Mouse (Mus musculus) spleen, embryonic (tissue): ENCODE results near the gene Gsdma3.
"Not testable (repeated sequence)": the region's sequence is repeated elsewhere in the genome, so short reads cannot be mapped to it uniquely, and the experiment has no call there.

Source experiments
- CTCF ChIA-PET: fragments of 350-600 bp; sonication (Branson Sonifier 250); formaldehyde crosslinking; loops from one replicate; lab custom pipeline; 2022; lab: Charles Lee

Gene Gsdma3

DNA sequence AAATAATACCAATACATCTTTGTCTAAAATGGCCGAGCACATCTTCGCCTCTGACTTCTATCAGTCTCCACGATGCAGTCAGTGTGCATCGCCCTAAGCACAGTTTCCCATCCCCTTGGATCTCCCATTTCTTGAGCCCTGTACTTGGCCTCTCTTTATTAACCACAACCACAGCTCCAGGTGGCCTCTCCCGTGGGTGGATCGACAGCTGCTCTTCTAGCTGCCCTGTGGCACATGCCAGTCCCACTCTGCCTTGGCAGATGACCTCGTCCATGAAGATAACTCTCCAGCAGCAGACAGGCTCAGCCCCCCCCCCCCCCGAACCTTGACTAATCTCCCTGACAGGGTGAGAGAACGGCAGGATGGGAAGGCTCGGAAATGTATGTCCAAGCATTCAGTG, 30.7 kb upstream of the Gsdma3 start:
- CTCF ChIA-PET: interaction anchor here (0.7 kb wide), 1 partner anchor 38 kb away, joined by 18 read pairs; no protein-coding TSS in a partner anchor

DNA sequence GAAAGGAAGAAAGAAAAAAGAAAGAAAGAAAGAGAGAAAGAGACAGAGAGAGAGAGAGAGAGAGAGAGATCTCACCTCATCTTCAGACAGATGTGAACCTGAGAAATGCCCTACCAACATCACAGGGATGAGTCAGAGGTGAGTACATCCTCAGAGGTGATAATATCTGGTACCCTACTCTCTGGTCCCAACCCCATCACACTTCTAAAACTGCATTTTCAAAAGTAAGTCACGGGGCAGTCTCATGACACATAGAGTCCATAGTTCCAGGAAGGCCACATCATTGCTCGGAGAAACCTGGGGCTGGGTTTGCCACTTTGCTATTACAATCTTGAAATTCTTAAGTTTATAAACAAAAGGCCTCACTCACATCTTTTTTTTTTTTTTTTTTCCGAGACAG, 30.2 kb upstream of the Gsdma3 start:
- CTCF ChIA-PET: no interaction called here

DNA sequence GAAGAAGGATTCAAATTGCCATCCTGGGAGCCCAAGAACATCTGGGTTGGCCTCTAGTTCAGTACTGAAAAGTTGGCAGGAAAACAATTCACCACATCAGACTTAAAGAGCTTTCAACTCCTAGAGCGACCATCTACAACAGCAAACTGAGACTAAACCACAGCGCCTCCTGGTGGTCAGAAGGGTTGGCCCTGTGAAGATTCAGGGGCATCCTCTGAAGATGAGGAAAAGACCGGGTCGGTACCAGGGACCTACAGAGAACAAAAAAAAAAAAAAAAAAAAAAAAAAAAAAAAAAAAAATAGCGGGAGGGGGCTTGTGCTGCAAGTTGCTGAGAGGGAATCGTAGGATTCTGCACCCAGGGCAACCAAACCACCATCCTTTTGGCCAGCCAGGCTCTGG, 28.8 kb upstream of the Gsdma3 start:
- CTCF ChIA-PET: interaction anchor here (0.6 kb wide), 1 partner anchor 341 kb away, joined by 8 read pairs; no protein-coding TSS in a partner anchor

DNA sequence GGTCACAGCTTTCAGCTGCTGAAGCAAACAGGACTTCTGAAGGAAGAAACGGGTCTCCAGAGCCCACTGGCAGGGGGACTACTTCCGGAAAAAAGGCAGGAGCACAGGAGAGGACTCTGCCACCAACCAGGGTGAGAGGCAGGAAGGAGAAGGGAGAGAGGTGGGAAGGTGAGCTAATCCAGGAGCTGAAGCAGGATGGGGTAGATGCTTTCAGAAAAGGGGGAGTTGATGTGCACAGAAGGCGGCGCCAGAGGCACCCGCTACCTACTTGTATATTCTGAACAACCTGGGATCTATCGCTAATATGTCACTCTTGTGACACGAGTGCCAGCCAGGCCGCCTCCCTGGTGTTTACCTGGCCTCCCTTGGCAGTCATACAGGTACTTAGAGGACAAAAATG, 28.2 kb upstream of the Gsdma3 start, which contains the start of gene Lrrc3c:
Gene Lrrc3c (plus strand): TSS at position 301 of the 400 bp plus-strand sequence.
- CTCF ChIA-PET: no interaction called here

DNA sequence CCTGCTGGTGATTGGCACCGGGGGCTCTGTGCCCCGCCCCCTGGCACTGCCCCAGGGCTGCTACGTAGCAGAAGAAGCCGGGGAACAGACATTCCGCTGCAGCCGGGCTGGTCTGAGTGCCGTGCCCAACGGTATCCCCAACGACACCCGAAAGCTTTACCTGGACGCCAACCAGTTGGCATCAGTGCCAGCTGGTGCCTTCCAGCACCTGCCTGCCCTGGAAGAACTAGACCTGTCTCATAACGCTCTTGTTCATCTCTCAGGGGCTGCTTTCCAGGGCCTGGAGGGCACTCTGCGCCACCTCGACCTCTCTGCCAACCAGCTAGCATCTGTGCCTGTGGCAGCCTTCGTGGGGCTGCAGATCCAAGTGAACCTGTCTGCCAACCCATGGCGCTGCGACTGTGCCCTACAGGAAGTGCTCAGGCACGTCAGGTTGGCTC, 27.3 kb upstream of the Gsdma3 start:
- CTCF ChIA-PET: no interaction called here

DNA sequence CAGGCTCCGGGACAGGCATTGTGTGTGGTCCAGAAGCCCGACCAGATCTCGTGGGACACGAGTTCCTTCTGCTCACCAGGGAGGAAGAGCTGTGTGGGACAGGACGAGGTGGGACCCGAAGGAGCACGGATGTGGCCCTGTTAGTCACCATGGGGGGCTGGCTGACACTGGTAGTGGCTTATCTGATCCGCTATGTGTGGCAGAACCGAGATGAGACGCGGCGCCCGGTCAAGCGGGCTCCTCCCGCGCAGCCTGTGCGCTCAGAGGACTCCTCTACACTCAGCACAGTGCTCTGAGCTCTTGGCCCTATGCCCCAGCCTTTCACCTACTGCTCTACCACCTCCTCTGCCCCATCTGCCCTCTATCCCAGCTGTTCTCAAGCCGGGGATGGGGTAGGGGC, 26.9 kb upstream of the Gsdma3 start:
- CTCF ChIA-PET: interaction anchor here (0.6 kb wide), 1 partner anchor 254 kb away, joined by 4 read pairs; no protein-coding TSS in a partner anchor

DNA sequence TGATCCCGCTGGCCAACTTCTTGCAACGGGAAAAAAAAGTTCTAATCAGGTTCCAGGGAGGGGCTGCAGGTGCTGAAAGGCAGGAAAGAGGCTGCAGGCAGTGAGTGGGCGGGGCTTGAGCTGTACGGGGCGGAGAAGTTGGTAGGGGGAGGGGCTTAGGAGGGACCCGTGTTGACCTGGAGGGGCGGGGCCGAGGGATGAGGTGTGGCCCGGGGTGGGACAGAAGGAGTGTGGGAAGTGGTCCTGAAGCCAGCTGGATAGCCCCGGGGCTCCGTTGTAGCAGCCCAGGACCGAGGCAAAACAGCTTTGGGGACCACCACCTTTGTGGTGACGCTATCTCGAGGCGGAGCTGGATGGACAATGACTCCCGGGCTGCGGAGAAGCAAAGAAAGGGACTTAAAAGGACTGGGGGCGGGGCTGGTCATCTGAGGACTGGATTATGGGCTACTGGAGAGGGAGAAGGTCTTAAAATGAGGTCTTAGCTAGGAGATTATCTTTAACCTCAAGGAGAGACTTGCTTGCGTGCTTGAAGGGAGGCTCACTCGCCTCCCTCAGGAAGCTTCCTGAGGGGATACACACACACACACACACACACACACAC, 24.0 kb upstream of the Gsdma3 start:
- CTCF ChIA-PET: interaction anchor here (0.7 kb wide), 2 partner anchors 247 to 571 kb away, joined by 3 to 11 read pairs; no protein-coding TSS in a partner anchor

DNA sequence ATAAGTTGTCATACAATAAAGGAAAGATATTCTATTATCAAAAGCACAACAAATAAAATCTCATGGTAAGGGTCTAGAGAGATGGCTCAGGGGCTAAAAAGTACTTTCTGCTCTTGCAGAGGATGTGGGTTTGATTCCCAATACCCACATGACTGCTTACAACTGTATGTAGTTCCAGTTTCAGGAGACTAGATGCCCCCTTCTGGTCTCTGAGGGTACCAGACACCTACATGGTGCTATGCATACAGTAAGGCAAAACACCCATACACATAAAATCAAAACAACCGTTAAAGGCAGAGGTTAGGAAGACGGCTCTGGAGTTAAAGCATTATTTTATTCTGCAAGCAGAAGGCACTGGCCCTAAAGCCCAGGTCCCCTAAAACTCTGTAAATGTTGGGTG, 22.2 kb upstream of the Gsdma3 start:
- CTCF ChIA-PET: interaction anchor here (0.9 kb wide), 1 partner anchor 153 kb away, joined by 8 read pairs; no protein-coding TSS in a partner anchor

DNA sequence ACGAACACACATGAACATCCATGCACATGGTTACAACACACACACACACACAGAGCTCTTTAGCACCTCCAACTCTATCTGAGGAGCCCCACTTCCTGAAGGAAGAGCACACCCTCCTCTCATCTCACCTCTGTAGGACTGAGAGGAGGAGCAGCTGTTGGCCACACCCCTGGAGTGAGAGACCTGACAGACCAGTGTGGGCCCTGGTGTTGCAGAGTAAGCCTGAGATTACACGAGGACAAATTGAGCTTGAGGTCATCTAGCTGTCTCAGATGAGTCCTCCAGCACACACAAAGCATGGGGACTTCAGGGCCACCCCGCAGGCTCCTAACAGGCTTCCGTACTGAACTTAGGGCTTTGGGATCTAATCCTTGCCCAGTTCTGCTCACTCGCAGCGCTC, 21.2 kb upstream of the Gsdma3 start:
- CTCF ChIA-PET: not testable (repeated sequence)

DNA sequence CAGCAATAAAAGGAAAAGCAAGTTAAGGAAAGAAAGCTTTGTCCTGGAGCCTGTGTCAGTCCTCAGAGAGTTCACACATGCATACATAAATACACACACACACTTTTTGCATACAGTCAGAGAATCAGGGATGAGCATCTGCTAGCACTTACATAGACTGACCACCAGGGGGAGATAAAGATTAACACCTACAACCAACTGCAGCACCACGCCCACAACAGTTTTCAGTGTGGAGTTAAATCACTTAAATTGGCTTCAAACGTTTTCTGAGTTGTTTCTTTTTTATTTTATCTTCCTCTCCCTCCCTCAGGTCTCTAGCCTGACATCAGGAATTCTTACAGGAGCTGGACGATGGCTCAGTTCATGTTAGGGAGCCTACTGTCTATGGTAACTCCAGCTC, 19.4 kb upstream of the Gsdma3 start:
- CTCF ChIA-PET: interaction anchor here (0.5 kb wide), 1 partner anchor 96 kb away, joined by 3 read pairs; no protein-coding TSS in a partner anchor

DNA sequence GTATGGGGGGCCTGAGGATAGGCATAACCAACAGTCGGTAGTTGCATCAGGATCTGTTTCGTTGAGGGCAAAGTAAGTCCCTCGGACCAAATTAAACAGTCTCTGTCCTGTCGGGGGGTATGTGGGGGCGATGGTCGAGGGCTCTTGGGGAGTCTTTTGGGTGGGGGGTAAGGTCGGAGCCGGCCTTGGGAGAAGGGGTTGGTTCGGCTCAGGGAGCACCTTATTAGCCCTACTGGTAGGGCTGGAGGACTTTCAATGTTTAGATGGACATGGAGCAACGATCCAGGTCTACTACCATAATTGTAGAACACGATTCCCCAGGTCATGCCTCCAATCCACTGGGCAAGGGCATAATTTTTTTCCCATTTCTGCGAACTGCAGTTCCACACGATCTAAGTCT, 5.4 kb upstream of the Gsdma3 start:
- CTCF ChIA-PET: no interaction called here

DNA sequence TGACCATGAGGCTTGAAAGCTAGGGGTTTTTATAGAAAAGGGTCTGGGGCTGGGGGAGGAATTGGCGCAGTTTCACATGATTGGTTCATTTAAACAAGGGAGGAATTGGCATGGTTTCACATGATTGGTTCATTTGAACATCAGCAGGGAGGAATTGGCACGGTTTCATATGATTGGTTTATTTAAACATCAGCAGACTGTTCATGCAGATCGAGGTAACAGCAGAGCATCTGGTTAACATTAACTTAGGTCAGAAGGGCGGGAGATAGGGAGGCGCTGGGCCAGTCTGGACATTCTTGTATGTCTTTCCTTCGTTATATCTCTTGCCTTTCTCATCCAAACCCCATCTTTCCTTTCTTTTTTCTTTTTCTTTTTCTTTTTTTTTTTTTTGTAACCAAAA, 2.2 kb upstream of the Gsdma3 start:
- CTCF ChIA-PET: not testable (repeated sequence)

DNA sequence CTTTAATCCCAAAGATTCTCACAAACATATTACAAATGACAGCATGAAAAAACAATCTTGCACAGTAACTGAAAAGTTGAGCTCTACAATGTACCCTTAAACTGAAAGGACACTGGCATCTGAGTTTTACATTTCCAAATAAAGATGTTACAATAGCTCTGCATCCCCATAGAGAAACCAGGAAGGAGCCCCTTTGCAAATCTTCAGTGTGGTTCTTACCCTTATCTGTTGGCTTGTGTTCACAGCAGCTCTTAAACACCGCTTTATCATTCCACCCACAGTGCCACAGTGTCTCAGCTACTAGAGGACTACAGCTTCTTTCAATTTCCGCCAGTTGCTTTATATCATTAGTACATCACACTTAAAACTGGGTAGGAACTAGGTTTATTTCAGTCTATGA, 1.8 kb upstream of the Gsdma3 start:
- CTCF ChIA-PET: not testable (repeated sequence)

DNA sequence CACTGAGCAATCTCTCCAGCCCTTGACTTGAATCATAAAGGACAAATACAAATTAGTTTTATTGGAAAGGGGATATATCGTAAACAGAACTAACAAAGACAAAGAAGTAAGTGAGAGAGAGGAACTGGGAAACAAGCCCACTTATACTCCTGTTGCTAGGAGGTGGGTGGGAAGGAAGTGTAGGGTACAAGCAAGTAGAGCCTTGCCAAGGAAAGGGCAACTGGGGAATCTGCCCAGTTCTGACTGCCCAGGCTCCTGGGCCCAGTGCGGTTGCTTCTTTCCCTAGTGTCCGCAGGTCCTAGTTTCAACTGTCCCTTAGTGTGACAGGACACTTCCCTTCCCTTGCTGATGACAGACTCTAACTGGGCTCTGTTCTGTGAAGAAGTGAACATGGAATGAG, 2.5 kb downstream of the Gsdma3 start:
- CTCF ChIA-PET: no interaction called here

DNA sequence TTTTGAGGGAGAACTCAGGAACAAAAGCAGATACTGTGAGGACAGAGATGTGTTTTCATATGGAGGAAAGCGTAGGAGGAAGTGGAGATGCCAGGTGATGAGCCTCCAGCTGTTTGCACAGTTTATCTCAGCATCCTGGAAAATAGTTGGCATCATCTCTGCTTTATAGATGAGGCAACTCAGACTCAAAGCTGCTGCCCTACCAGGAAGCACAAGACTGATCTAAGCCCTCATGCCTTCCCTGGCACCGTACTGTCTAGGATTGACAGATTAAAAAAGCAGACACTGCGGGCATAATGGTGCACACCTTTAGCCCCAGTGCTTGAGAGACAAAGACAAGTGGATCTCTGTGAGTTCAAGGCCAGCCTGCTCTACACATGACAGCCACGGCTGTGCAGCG, 4.5 kb downstream of the Gsdma3 start:
- CTCF ChIA-PET: no interaction called here

DNA sequence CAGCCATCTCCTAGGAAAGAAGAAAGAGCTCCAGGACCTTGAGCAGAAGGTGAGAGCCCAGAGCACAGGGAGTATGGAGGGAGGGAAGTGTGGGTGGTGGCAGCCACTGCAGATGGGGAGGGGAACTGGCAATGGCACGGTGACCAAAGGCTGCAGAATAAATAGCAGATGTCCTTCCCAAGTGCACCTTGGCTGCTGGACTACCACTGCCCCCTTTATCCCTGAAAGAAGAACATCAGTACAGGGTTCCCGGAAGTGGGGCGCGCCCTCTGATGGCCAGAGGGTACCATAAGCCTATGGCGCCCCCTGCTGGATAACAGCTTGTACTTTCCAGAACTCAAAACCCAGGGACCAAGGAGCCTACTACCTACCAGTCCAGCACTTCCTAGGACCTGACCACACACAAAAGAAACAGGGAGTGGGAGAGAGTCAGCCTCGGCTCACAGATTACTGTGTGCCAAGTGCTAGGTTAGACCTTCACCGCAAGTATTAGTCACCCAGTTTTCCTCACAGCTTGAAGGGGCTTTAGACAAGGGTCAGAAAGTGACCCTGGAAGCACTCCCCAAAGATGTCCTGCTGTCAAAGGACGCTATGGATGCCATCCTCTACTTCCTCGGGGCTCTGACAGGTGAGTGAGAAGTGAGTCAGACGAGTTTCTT, 9.3 kb downstream of the Gsdma3 start:
- CTCF ChIA-PET: interaction anchor here (0.6 kb wide), 1 partner anchor 54 kb away, joined by 3 read pairs; no protein-coding TSS in a partner anchor

DNA sequence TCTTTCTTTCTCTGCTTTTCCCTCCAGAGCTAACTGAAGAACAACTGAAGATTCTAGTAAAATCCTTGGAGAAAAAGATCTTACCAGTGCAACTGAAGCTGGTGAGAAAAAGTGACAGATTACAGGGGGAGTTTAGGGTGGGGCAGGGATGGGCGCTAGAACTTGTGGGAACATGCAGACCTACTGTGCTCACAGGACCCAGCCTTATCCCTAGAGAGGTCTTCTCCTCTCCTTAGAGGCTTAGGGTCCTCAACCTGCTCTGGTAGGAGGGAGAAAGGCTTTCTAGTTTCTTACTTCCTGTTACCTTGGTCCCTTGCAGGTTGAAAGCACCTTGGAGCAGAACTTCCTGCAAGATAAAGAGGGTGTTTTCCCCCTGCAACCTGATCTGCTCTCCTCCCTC, 11.3 kb downstream of the Gsdma3 start:
- CTCF ChIA-PET: no interaction called here

DNA sequence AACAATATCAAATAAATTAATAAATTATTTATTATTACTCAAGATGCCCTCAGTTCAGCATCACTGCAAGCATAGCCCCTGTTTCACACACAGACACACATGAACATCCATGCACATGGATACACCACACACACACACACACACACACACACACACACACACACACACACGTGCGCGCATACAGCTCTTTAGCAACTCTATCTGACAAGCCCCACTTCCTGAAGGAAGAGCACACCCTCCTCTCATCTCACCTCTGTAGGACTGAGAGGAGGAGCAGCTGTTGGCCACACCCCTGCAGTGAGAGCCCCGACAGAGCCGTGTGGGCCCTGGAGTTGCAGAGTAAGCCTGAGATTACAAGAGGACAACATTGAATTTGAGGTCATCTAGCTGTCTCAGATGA, 13.9 kb downstream of the Gsdma3 start:
- CTCF ChIA-PET: no interaction called here

DNA sequence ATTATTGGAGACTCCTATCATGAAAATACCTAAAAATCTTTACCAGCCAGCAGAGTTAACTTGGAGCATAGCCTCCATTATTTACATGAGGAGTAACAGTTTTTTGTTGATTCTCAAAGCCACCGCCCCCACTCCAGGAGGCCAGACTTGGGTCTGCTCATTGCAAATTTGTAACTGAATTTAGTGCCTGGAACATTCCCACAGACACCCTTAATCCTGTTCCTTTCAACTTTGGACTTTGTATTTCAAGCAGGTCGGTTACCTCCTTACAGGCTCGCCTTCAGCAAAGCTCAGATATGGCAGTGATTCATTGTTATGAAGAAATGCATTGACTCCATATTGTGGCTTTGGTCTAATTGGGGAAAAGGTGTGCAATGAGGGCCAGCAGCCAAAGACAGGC, 18.6 kb downstream of the Gsdma3 start:
- CTCF ChIA-PET: no interaction called here

DNA sequence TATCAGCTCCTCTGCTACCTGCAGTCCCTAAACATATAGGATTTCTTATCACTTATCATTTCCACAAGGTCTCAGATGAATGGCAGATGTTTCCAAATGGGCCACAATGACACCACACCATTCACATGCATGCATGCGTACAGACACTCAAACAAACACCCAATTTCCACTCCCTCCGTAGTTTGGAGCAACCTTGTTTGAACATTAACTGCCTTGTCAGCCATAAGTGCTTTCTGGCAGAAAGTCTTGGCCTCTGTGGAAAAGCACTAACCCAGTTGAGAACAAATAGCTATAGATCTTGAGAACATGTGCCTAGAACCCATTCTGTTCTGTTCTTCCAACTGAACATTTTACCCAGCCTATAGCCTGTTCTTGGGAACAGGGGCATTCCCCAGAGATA, 19.8 kb downstream of the Gsdma3 start:
- CTCF ChIA-PET: no interaction called here

DNA sequence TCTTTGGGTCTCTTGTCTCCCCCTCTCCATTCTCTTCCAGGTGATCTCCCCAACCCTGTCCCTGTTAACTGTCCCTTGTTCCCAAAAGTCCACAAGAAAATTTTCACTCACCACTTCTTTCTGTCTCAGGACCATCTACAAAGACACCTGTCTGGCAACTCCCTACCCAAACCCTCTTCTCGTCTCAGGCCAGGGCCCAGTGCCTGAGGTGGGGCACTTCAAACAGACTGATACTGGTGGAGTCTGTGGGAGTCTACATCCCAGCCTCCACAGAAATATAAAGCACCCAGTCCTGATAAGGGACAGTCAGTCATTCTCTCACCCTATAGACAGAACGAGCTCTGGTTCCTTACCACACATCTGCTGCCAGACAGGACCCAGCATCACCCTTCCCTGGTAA, 20.3 kb downstream of the Gsdma3 start, which contains the start of gene Gsdma2:
Gene Gsdma2 (plus strand): TSS at position 301 of the 400 bp plus-strand sequence.
- CTCF ChIA-PET: no interaction called here

DNA sequence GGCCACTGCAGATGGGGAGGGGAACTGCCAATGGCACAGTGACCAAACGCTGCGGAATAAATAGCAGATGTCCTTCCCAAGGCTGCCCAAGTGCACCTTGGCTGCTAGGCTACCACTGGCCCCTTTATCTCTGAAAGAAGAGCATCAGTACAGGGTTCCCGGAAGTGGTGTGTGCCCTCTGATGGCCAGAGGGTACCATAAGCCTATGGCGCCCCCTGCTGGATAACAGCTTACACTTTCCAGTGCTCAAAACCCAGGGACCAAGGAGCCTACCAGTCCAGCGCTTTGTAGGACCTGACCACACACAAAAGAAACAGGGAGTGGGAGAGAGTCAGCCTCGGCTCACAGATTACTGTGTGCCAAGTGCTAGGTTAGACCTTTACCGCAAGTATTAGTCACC, 28.9 kb downstream of the Gsdma3 start:
- CTCF ChIA-PET: not testable (repeated sequence)

DNA sequence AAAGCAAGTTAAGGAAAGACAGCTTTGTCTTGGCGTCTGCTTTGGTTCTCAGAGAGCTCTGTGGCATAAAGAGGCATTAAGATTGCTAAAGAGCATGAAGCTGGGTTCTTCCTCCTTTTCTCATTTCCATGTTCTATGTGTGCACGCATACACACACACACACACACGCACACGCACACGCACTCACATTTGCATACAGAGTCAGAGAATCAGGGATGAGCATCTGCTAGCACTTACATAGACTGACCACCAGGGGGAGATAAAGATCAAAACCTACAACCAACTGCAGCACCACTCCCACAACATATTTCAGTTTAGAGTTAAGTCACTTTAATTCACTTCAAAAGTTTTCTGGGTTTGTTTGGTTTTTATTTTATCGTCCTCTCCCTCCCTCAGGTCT, 34.4 kb downstream of the Gsdma3 start:
- CTCF ChIA-PET: interaction anchor here (0.9 kb wide), 1 partner anchor 13 kb away, joined by 3 read pairs; no protein-coding TSS in a partner anchor
